Mouse (Mus musculus) stomach, postnatal 0 days (tissue): ENCODE results near the gene Tnni1. TPM values are rescaled to one million over a fixed set of nuclear protein-coding genes. Genes with fewer than 3 reads are reported as not detected.

Experiments used
- ATAC-seq: fragments of 200-750 bp; cut with Nextera tagmentation; 2 replicates; pipeline ENCODE4 v1.8.0; 2017; ENCODE audit not compliant: low FRiP score, low TSS enrichment
- DNase-seq: peaks from one replicate; pipeline ENCODE4 v3.0.0-alpha.2; 2016; ENCODE audit warnings: low spot score
- H3K27ac ChIP-seq: fragments of 300-500 bp; sonication (generic); replicated peaks from 2 replicates; pipeline ENCODE4 v1.5.1; 2014; ENCODE audit warnings: mild to moderate bottlenecking, control low read depth
- H3K27me3 ChIP-seq: fragments of 300-500 bp; sonication (generic); 2 replicates; pipeline ENCODE4 v1.6.1; 2014; ENCODE audit warnings: low read length; ENCODE audit not compliant: control insufficient read depth, insufficient read depth
- H3K36me3 ChIP-seq: fragments of 300-500 bp; sonication (generic); 2 replicates; pipeline ENCODE4 v1.6.1; 2014; ENCODE audit warnings: low read length, mixed read lengths; ENCODE audit not compliant: control insufficient read depth, insufficient read depth
- H3K4me1 ChIP-seq: fragments of 300-500 bp; sonication (generic); replicated peaks from 2 replicates; pipeline ENCODE4 v1.6.1; 2014; ENCODE audit warnings: antibody characterized with exemption; ENCODE audit not compliant: control insufficient read depth, insufficient read depth
- H3K4me2 ChIP-seq: fragments of 300-500 bp; sonication (generic); replicated peaks from 2 replicates; pipeline ENCODE4 v1.6.1; 2014; ENCODE audit warnings: low read depth, mild to moderate bottlenecking, control low read depth, moderate library complexity
- H3K4me3 ChIP-seq: fragments of 300-500 bp; sonication (generic); 2 replicates; pipeline ENCODE4 v1.5.1; 2014; ENCODE audit warnings: low read depth, low read length, control low read depth
- H3K9ac ChIP-seq: fragments of 300-500 bp; sonication (generic); 2 replicates; pipeline ENCODE4 v1.6.1; 2014; ENCODE audit warnings: mild to moderate bottlenecking, low read length, control low read depth, mixed read lengths
- H3K9me3 ChIP-seq: fragments of 300-500 bp; sonication (generic); 2 replicates; pipeline ENCODE4 v1.6.1; 2016; ENCODE audit warnings: low read length; ENCODE audit not compliant: control insufficient read depth
- CTCF ChIP-seq: IDR thresholded peaks from 2 replicates; pipeline ENCODE4 v1.5.1; 2016; ENCODE audit warnings: antibody characterized with exemption, low read depth, mild to moderate bottlenecking, moderate library complexity
- EP300 ChIP-seq: optimal IDR thresholded peaks from 2 replicates; pipeline ENCODE3; 2016; ENCODE audit warnings: antibody characterized with exemption
- WGBS: fragments of 180-500 bp; shearing (Covaris S2); extraction: QIAGEN DNeasy Blood & Tissue Kit; methylation state at CpG from one replicate; pipeline ENCODE4 v1.1.7; 2014; 5-methylcytosine and 5-hydroxymethylcytosine counted together
- polyA plus RNA-seq: library from polyadenylated mRNA; unstranded; fragments of >200 nt; fragmentation: Nextera tagmentation; extraction: Ambion mirVana; gene quantifications from 2 replicates; pipeline ENCODE4 v1.2.1, GENCODE M21; 2015

Tnni1 gene
- polyA plus RNA-seq, 1 experiment from 2014 or later, result 4.2 TPM

DNA sequence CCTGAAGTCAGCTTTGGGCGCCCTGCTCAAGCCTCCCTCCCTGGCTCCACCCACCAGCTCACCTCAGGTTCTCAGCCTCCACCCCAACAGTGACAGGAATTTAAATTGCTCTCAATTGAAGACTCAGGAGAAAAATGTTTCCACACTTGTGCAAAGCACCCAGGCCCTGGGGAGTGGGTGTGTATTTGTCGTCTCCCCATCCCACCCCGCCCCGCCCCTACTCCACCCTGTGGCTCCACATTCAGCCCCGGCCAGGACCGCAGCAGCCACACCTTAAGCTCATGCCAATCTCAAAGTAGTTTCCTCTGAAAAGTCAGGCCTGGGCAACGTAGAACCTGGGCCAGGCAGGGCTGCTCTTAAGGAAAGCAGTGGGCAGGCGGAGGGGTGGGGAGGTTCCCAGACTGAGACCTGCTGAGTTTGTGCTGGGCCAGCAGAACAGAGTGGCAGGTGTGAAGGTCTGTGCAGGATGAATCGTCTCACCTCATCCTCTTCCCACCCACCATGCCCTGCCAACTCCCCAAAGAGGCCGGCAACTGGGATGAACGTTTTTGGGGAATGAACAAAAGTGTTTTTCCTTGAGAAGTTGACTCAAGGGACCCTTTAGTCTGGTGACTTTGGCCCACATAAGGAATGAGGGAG, 78.0 kb downstream of the Tnni1 start:
- H3K36me3 ChIP-seq, result no peaks in the 10 kb centered on the region
- H3K27me3 ChIP-seq, result no peaks in the 10 kb centered on the region
- WGBS, result 43% methylated on average over 11 of the region's 11 CpGs
- H3K9me3 ChIP-seq, result no peaks in the 10 kb centered on the region
- ATAC-seq (peak; percentile 32; the same call in 1 of the 2 replicates), DNase-seq (no peak)
- no peak for TF ChIP-seq CTCF
- TF ChIP-seq EP300, result no peak
- H3K27ac ChIP-seq, result no peak overlapping the region
- no peak overlapping the region for H3K4me2 ChIP-seq
- 0 out of 2 replicates have a peak, but pooled peaks cover 2% of the 10 kb centered on the region for H3K4me1 ChIP-seq
- H3K9ac ChIP-seq, result no peak overlapping the region
- H3K4me3 ChIP-seq, result no peak overlapping the region

DNA sequence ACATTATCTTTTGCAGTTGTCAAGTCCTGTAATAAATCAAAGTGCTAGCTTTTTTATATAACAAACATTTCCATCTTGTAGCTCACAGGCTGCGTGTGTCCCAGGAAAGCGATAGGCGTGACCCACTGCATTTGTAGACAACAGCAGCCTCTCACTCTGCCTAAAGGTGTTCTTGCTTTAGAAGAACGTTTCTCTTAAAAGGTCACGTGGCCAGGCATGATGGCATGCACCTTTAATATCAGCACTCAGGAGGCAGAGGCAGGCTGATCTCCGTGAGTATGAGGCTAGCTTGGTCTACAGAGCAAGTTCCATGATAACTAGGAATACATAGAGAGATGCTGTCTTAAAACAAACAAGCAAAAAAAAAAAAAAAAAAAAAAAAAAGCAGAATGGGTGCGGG, 79.3 kb downstream of the Tnni1 start:
- Histone ChIP-seq H3K27me3 (no peaks in the 10 kb centered on the region), H3K4me2 (no peak overlapping the region), H3K4me3 (no peak overlapping the region), H3K4me1 (no peaks in the 10 kb centered on the region), H3K9me3 (no peaks in the 10 kb centered on the region), H3K27ac (no peak overlapping the region), H3K36me3 (no peaks in the 10 kb centered on the region), H3K9ac (no peak overlapping the region)
- WGBS, result 81% methylated on average over 7 of the region's 7 CpGs
- no peak for TF ChIP-seq CTCF
- TF ChIP-seq EP300, result no peak
- ATAC-seq, result no peak
- no peak for DNase-seq

Other genes starting within 250 kb of the Tnni1 start
- gene Nav1, start 172.1 kb upstream of the Tnni1 start, polyA plus RNA-seq, result 3.7 and 3.9 TPM in 2 replicates
- 418 and 496 TPM in 2 replicates for gene Csrp1, start 59.4 kb upstream of the Tnni1 start, polyA plus RNA-seq
- gene Phlda3, start 13.3 kb upstream of the Tnni1 start, polyA plus RNA-seq, result 91.1 and 92.2 TPM in 2 replicates
- gene Lad1, start 39.2 kb downstream of the Tnni1 start, polyA plus RNA-seq, result 128 and 140 TPM in 2 replicates
- gene Tnnt2, start 56.9 kb downstream of the Tnni1 start, polyA plus RNA-seq, result 36.4 and 39.9 TPM in 2 replicates
- 29.8 and 34.2 TPM in 2 replicates for gene Pkp1, start 139.8 kb downstream of the Tnni1 start, polyA plus RNA-seq
- gene Igfn1, start 226.9 kb downstream of the Tnni1 start, polyA plus RNA-seq, result 0.02 and 0.04 TPM in 2 replicates
- gene Tmem9, start 228.7 kb downstream of the Tnni1 start, polyA plus RNA-seq, result 65.9 and 66.1 TPM in 2 replicates